Mouse (Mus musculus) stomach, postnatal 0 days (tissue): ENCODE data around the gene Gm28374.

Source experiments
- CTCF ChIP-seq: IDR thresholded peaks from 2 replicates; pipeline ENCODE4 v1.5.1; 2016; ENCODE audit warnings: antibody characterized with exemption, low read depth, mild to moderate bottlenecking, moderate library complexity
- EP300 ChIP-seq: optimal IDR thresholded peaks from 2 replicates; pipeline ENCODE3; 2016; ENCODE audit warnings: antibody characterized with exemption

GRCm38 (mm10) chr19:6105586-6105985 lies 23.5 kb upstream of the Gm28374 start, which contains the start of gene Naaladl1:
- TF ChIP-seq CTCF (no peak), EP300 (no peak)
